Mouse (Mus musculus) neural tube, embryonic 15.5 days (tissue): ENCODE measurements around the gene Rapgefl1. TPM values are rescaled to one million over a fixed set of nuclear protein-coding genes. Genes with fewer than 3 reads are reported as not detected.

Experiments
- ATAC-seq: fragments of 200-750 bp; cut with Nextera tagmentation; 2 replicates; pipeline ENCODE4 v1.8.0; 2017; ENCODE audit warnings: mild to moderate bottlenecking, moderate TSS enrichment, moderate library complexity; ENCODE audit not compliant: low FRiP score
- H3K27ac ChIP-seq: fragments of 300-500 bp; sonication (generic); replicated peaks from 2 replicates; pipeline ENCODE4 v1.5.1; 2015; ENCODE audit warnings: mild to moderate bottlenecking, inconsistent platforms
- H3K27me3 ChIP-seq: fragments of 300-500 bp; sonication (generic); replicated peaks from 2 replicates; pipeline ENCODE4 v1.6.1; 2015; ENCODE audit warnings: inconsistent platforms
- H3K36me3 ChIP-seq: fragments of 300-500 bp; sonication (generic); 2 replicates; pipeline ENCODE4 v1.6.1; 2015; ENCODE audit warnings: inconsistent platforms
- H3K4me1 ChIP-seq: fragments of 300-500 bp; sonication (generic); 2 replicates; pipeline ENCODE4 v1.6.1; 2015; ENCODE audit warnings: inconsistent platforms
- H3K4me2 ChIP-seq: fragments of 300-500 bp; sonication (generic); 2 replicates; pipeline ENCODE4 v1.6.1; 2015; ENCODE audit warnings: inconsistent platforms, mild to moderate bottlenecking, moderate library complexity
- H3K4me3 ChIP-seq: fragments of 300-500 bp; sonication (generic); replicated peaks from 2 replicates; pipeline ENCODE4 v1.5.1; 2015; ENCODE audit warnings: mild to moderate bottlenecking, inconsistent platforms
- H3K9ac ChIP-seq: fragments of 300-500 bp; sonication (generic); replicated peaks from 2 replicates; pipeline ENCODE4 v1.6.1; 2015; ENCODE audit warnings: mild to moderate bottlenecking, inconsistent platforms
- H3K9me3 ChIP-seq: fragments of 300-500 bp; sonication (generic); replicated peaks from 2 replicates; pipeline ENCODE4 v1.6.1; 2016; ENCODE audit warnings: inconsistent platforms
- WGBS: fragments of 180-500 bp; shearing (Covaris S2); methylation state at CpG from one replicate; pipeline ENCODE4 v1.1.7; 2015; ENCODE audit warnings: mixed read lengths; 5-methylcytosine and 5-hydroxymethylcytosine counted together
- polyA plus RNA-seq: library from polyadenylated mRNA; unstranded; fragments of >200 nt; fragmentation: Nextera tagmentation; extraction: Ambion mirVana; gene quantifications from 2 replicates; pipeline ENCODE4 v1.2.1, GENCODE M21; 2015

The Rapgefl1 gene
- 12.5 and 13.7 TPM in 2 replicates for polyA plus RNA-seq

GRCm38 (mm10) chr11:98836651-98837141 is at the start of gene Rapgefl1:
Gene Rapgefl1, plus strand, starts transcription at chr11:98836785.
- 2% methylated on average over 38 of the region's 48 CpGs for WGBS
- Histone ChIP-seq H3K4me1 (peaks cover 35% of the 10 kb centered on the region), H3K4me2 (peak within 1 kb of the TSS; percentile 83), H3K36me3 (peaks cover 27% of the 10 kb centered on the region), H3K9me3 (no peaks in the 10 kb centered on the region), H3K27me3 (no peaks in the 10 kb centered on the region), H3K9ac (peak within 1 kb of the TSS; percentile 76), H3K27ac (peak within 1 kb of the TSS; percentile 79), H3K4me3 (peak within 1 kb of the TSS; percentile 61)
- ATAC-seq: peak; percentile 91

GRCm38 (mm10) chr11:98787229-98787628 is 49.4 kb upstream of the Rapgefl1 start:
- WGBS: 34% methylated on average over 7 of the region's 7 CpGs
- H3K27ac ChIP-seq: peak overlapping the region; percentile 84
- no peak for ATAC-seq

GRCm38 (mm10) chr11:98787691-98788090 is 48.9 kb upstream of the Rapgefl1 start:
- Histone ChIP-seq H3K27me3 (no peaks in the 10 kb centered on the region), H3K4me1 (peaks cover 68% of the 10 kb centered on the region), H3K9me3 (no peaks in the 10 kb centered on the region), H3K27ac (0 out of 2 replicates have a peak overlapping the region, but pooled peaks have one; percentile 84), H3K4me3 (no peak overlapping the region), H3K36me3 (no peaks in the 10 kb centered on the region), H3K4me2 (no peak overlapping the region), H3K9ac (no peak overlapping the region)
- 93% methylated on average over 1 of the region's 1 CpGs for WGBS
- ATAC-seq: no peak

More at GRCm38 (mm10) chr11:98787229-98787628, 49.4 kb upstream of the Rapgefl1 start:
- H3K36me3 ChIP-seq: no peaks in the 10 kb centered on the region
- H3K4me2 ChIP-seq: peak overlapping the region; percentile 49; the same call in 1 of the 2 replicates
- H3K27me3 ChIP-seq: no peaks in the 10 kb centered on the region
- H3K4me1 ChIP-seq: peaks cover 70% of the 10 kb centered on the region
- no peaks in the 10 kb centered on the region for H3K9me3 ChIP-seq
- no peak overlapping the region for H3K4me3 ChIP-seq
- H3K9ac ChIP-seq: no peak overlapping the region

- Histone ChIP-seq H3K4me2 (peak overlapping the region; percentile 97), H3K9ac (no peak overlapping the region), H3K9me3 (no peaks in the 10 kb centered on the region), H3K4me3 (no peak overlapping the region), H3K36me3 (no peaks in the 10 kb centered on the region), H3K27me3 (no peaks in the 10 kb centered on the region), H3K27ac (peak overlapping the region; percentile 74), H3K4me1 (peaks cover 66% of the 10 kb centered on the region)
- ATAC-seq: no peak
- WGBS: 92% methylated on average over 5 of the region's 5 CpGs
These were observed 48.4 kb upstream of the Rapgefl1 start for GRCm38 (mm10) chr11:98788139-98788538.

GRCm38 (mm10) chr11:98788550-98789218 is 47.9 kb upstream of the Rapgefl1 start:
- Histone ChIP-seq H3K4me2 (peak overlapping the region; percentile 97), H3K9ac (peak overlapping the region; percentile 41; the same call in 1 of the 2 replicates), H3K4me1 (peaks cover 66% of the 10 kb centered on the region), H3K36me3 (no peaks in the 10 kb centered on the region), H3K27me3 (no peaks in the 10 kb centered on the region), H3K4me3 (peak overlapping the region; percentile 47), H3K27ac (peak overlapping the region; percentile 74), H3K9me3 (no peaks in the 10 kb centered on the region)
- 13% methylated on average over 17 of the region's 18 CpGs for whole genome bisulfite sequencing
- ATAC-seq: peak; percentile 77

- H3K27ac ChIP-seq: peak overlapping the region; percentile 74
- peaks cover 66% of the 10 kb centered on the region for H3K4me1 ChIP-seq
- WGBS: 1% methylated on average over 25 of the region's 25 CpGs
These were observed 47.3 kb upstream of the Rapgefl1 start for GRCm38 (mm10) chr11:98789219-98789807.

GRCm38 (mm10) chr11:98789824-98790223 is 46.8 kb upstream of the Rapgefl1 start:
- no peak for ATAC-seq
- Histone ChIP-seq H3K9ac (0 out of 2 replicates have a peak overlapping the region, but pooled peaks have one; percentile 51), H3K4me3 (peak overlapping the region; percentile 47), H3K4me1 (peaks cover 62% of the 10 kb centered on the region), H3K36me3 (no peaks in the 10 kb centered on the region), H3K4me2 (peak overlapping the region; percentile 97), H3K27ac (no peak overlapping the region), H3K27me3 (no peaks in the 10 kb centered on the region), H3K9me3 (no peaks in the 10 kb centered on the region)
- whole genome bisulfite sequencing: 44% methylated on average over 5 of the region's 5 CpGs

More at GRCm38 (mm10) chr11:98789219-98789807, 47.3 kb upstream of the Rapgefl1 start:
- no peaks in the 10 kb centered on the region for H3K9me3 ChIP-seq
- no peaks in the 10 kb centered on the region for H3K36me3 ChIP-seq
- no peak for ATAC-seq
- H3K4me3 ChIP-seq: peak overlapping the region; percentile 47
- no peaks in the 10 kb centered on the region for H3K27me3 ChIP-seq
- H3K4me2 ChIP-seq: peak overlapping the region; percentile 97
- H3K9ac ChIP-seq: peak overlapping the region; percentile 51

GRCm38 (mm10) chr11:98790631-98791205 is 45.9 kb upstream of the Rapgefl1 start:
- no peak overlapping the region for H3K27ac ChIP-seq
- H3K9ac ChIP-seq: no peak overlapping the region
- H3K36me3 ChIP-seq: no peaks in the 10 kb centered on the region
- peaks cover 53% of the 10 kb centered on the region for H3K4me1 ChIP-seq
- no peak overlapping the region for H3K4me2 ChIP-seq
- no peaks in the 10 kb centered on the region for H3K9me3 ChIP-seq
- ATAC-seq: no peak
- H3K4me3 ChIP-seq: no peak overlapping the region
- WGBS: 84% methylated on average over 5 of the region's 5 CpGs
- no peaks in the 10 kb centered on the region for H3K27me3 ChIP-seq

GRCm38 (mm10) chr11:98791448-98791847 is 45.1 kb upstream of the Rapgefl1 start:
- Histone ChIP-seq H3K9ac (no peak overlapping the region), H3K4me1 (peaks cover 46% of the 10 kb centered on the region), H3K27me3 (no peaks in the 10 kb centered on the region), H3K9me3 (no peaks in the 10 kb centered on the region), H3K4me3 (no peak overlapping the region), H3K27ac (no peak overlapping the region), H3K36me3 (no peaks in the 10 kb centered on the region), H3K4me2 (no peak overlapping the region)
- 68% methylated on average over 1 of the region's 1 CpGs for WGBS
- ATAC-seq: no peak

GRCm38 (mm10) chr11:98792081-98792480 is 44.5 kb upstream of the Rapgefl1 start:
- Histone ChIP-seq H3K9ac (no peak overlapping the region), H3K27me3 (no peaks in the 10 kb centered on the region), H3K9me3 (no peaks in the 10 kb centered on the region), H3K27ac (no peak overlapping the region), H3K36me3 (no peaks in the 10 kb centered on the region), H3K4me1 (peaks cover 40% of the 10 kb centered on the region), H3K4me3 (no peak overlapping the region), H3K4me2 (no peak overlapping the region)
- WGBS: 10% methylated on average over 4 of the region's 4 CpGs
- ATAC-seq: no peak

GRCm38 (mm10) chr11:98794469-98795014 is 42.0 kb upstream of the Rapgefl1 start:
- Histone ChIP-seq H3K27ac (peak overlapping the region; percentile 100), H3K9ac (peak overlapping the region; percentile 90), H3K27me3 (no peaks in the 10 kb centered on the region), H3K4me2 (peak overlapping the region; percentile 94), H3K36me3 (peaks cover 7% of the 10 kb centered on the region), H3K4me1 (peaks cover 44% of the 10 kb centered on the region), H3K4me3 (peak overlapping the region; percentile 71), H3K9me3 (no peaks in the 10 kb centered on the region)
- 0% methylated on average over 25 of the region's 30 CpGs for WGBS
- peak; percentile 48 for ATAC-seq
